Mouse (Mus musculus) heart, embryonic 15.5 days (tissue): ENCODE measurements around the gene Iqgap2. TPM values are rescaled to one million over a fixed set of nuclear protein-coding genes. Genes with fewer than 3 reads are reported as not detected.

Experiments used
- ATAC-seq: fragments of 200-750 bp; cut with Nextera tagmentation; replicated peaks from 2 replicates; pipeline ENCODE4 v1.8.0; 2017; ENCODE audit warnings: low read depth, moderate TSS enrichment; ENCODE audit not compliant: insufficient number of reproducible peaks, insufficient read depth, low FRiP score
- H3K27ac ChIP-seq: fragments of 300-500 bp; sonication (generic); 2 replicates; pipeline ENCODE4 v1.5.1; 2015; ENCODE audit warnings: mild to moderate bottlenecking, inconsistent platforms
- H3K27me3 ChIP-seq: fragments of 300-500 bp; sonication (generic); 2 replicates; pipeline ENCODE4 v1.6.1; 2015; ENCODE audit warnings: inconsistent platforms
- H3K36me3 ChIP-seq: fragments of 300-500 bp; sonication (generic); 2 replicates; pipeline ENCODE4 v1.6.1; 2015; ENCODE audit warnings: mild to moderate bottlenecking, inconsistent platforms
- H3K4me1 ChIP-seq: fragments of 300-500 bp; sonication (generic); replicated peaks from 2 replicates; pipeline ENCODE4 v1.6.1; 2015; ENCODE audit warnings: inconsistent platforms
- H3K4me2 ChIP-seq: fragments of 300-500 bp; sonication (generic); 2 replicates; pipeline ENCODE4 v1.6.1; 2015; ENCODE audit warnings: inconsistent platforms, mild to moderate bottlenecking, moderate library complexity
- H3K4me3 ChIP-seq: fragments of 300-500 bp; sonication (generic); 2 replicates; pipeline ENCODE4 v1.5.1; 2015; ENCODE audit warnings: mild to moderate bottlenecking, inconsistent platforms
- H3K9ac ChIP-seq: fragments of 300-500 bp; sonication (generic); 2 replicates; pipeline ENCODE4 v1.6.1; 2015; ENCODE audit warnings: mild to moderate bottlenecking, inconsistent platforms
- H3K9me3 ChIP-seq: fragments of 300-500 bp; sonication (generic); replicated peaks from 2 replicates; pipeline ENCODE4 v1.6.1; 2016; ENCODE audit warnings: inconsistent platforms
- WGBS: fragments of 180-500 bp; shearing (Covaris S2); methylation state at CpG from one replicate; pipeline ENCODE4 v1.1.7; 2015; ENCODE audit warnings: mixed read lengths; 5-methylcytosine and 5-hydroxymethylcytosine counted together
- polyA plus RNA-seq: library from polyadenylated mRNA; unstranded; fragments of >200 nt; fragmentation: Nextera tagmentation; extraction: Ambion mirVana; gene quantifications from 2 replicates; pipeline ENCODE4 v1.2.1, GENCODE M21; 2015

Gene Iqgap2
- polyA plus RNA-seq, 1 experiment from 2014 or later, result 2.4 TPM

DNA sequence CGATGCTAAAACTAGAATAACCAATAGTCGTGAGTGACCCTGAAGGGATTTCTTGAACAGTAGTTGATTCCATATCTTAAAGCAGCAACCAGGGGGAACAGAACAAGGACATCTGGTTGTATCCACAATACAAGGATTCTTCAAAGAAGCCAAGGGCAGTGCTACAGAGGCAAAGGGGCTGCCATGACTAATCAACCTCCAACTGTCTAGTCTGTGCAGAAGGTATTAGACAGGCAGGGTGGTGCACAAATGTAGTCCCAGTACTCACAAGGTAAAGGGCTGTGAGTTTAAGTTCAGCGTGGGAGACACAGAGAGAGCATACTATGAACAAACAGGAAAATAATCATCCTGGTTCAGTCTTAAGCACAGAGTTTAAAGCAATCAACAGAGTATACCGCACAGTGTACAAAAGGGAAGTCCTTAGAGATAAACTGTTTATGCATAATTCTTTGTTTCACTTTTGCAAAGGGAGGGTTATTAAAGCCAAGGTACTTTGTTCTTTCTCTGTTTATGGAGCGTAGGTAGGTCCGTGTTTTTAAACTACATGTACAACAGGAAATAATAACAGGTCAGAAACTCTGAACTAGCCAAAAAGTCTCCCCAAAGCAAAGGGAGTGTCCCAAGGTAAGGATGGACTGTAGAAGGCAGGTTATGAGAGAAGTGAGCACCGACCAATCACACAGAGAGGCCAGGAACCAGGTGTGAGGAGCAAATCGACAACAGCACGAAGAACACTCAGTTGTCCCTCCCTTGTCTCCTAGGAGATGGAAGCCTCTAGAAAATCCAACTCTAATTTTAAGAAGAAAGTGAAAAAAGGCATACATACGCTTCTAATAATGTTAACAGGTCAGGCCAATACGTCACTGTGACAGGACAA, 149.7 kb downstream of the Iqgap2 start:
- Histone ChIP-seq H3K9me3 (no peaks in the 10 kb centered on the region), H3K27ac (no peak overlapping the region), H3K4me2 (no peak overlapping the region), H3K9ac (no peak overlapping the region), H3K4me1 (peaks cover 5% of the 10 kb centered on the region; the same call in 1 of the 2 replicates), H3K4me3 (no peak overlapping the region), H3K27me3 (no peaks in the 10 kb centered on the region), H3K36me3 (no peaks in the 10 kb centered on the region)
- ATAC-seq, result no peak
- WGBS, result 86% methylated on average over 11 of the region's 11 CpGs

DNA sequence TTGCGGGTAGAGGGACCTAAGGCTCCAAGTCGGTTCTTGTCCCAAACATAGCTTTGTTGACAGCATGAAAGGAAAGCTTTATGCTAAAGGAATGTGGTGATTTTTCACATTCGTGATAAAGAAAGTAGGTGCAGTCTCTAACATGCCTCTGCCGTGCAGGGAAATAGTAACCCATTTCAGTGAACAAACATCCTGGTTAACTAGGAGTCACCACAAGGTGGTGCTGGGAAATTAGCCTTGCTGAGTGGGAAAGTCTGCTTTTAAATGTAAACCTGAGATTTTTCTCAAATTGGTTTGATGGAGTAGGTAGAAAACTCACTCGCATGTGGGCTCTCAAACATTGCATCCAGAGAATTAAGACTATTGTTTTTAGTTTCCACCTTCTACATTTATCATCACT, 152.1 kb downstream of the Iqgap2 start:
- Histone ChIP-seq H3K4me1 (peaks cover 5% of the 10 kb centered on the region; the same call in 1 of the 2 replicates), H3K9ac (no peak overlapping the region), H3K27ac (no peak overlapping the region), H3K9me3 (no peaks in the 10 kb centered on the region), H3K4me3 (no peak overlapping the region), H3K27me3 (no peaks in the 10 kb centered on the region), H3K36me3 (no peaks in the 10 kb centered on the region), H3K4me2 (no peak overlapping the region)
- ATAC-seq, result no peak
- 66% methylated on average over 5 of the region's 5 CpGs for whole genome bisulfite sequencing

DNA sequence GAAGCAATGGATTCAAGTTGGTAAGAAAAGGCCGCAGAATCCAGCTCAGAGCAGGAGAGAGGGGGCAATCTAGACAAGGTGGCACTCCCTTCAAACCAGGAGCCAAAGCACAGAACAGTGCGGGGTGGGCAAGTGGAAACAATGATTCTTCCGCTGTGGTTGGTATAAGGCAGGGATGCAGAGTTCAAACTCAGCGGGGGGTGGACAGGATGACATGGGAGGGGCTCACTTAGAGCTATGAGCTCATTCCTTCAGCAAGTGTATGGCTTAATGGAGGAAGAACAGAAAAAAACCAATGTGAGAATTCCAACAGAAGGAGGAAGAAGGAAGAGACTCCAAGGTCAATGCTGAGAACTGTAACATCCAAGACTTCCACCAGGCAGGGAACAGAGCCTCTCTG, 161.2 kb downstream of the Iqgap2 start:
- Histone ChIP-seq H3K27ac (no peak overlapping the region), H3K9me3 (no peaks in the 10 kb centered on the region), H3K27me3 (no peaks in the 10 kb centered on the region), H3K36me3 (no peaks in the 10 kb centered on the region), H3K4me1 (no peaks in the 10 kb centered on the region; the same call in 1 of the 2 replicates), H3K4me2 (no peak overlapping the region), H3K4me3 (no peak overlapping the region), H3K9ac (no peak overlapping the region)
- 81% methylated on average over 4 of the region's 4 CpGs for WGBS
- no peak for ATAC-seq

DNA sequence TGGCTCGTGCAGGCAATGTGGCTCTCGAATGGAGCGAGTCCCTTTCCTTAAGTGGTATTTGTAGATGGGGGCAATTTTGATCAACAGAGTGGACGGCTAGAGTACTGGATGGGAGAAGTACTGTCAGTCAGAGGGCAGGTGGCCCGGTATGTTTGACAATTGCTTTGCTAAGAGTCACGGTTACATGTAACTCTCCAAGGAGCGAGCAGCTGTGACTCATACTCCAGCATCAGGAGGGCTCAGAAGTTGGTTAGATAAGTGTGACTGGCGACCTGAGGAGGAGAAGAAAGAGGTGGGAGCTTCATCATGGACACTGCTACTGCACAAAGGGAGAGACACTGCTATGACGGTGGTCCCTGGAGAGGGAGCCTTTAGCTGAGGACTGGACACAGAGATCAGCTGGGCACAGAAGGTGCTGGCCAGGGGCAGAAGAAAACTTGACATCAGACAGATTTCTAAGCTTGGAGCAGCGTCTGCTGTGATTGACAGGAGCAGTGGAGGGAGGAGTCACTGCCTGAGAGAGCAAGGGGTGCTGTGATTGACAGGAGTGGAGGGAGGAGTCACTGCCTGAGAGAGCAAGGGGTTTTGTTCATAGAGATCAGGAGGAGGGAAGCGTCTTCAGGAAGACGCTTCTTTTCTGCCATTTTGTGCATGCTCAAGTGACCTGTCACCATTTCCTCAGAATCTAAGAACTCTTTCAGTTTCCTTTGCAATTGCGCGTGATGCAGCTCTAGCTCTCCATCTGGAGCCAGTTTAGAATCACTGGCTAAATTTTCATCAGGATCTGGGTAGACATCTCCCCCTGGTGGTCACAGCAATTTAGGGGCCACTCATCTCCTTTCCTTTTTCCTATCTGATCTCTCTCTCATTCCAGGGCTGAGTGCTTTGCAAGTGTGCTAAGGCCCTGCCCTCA, 172.1 kb downstream of the Iqgap2 start:
- Histone ChIP-seq H3K36me3 (no peaks in the 10 kb centered on the region), H3K27me3 (no peaks in the 10 kb centered on the region), H3K9me3 (no peaks in the 10 kb centered on the region), H3K27ac (no peak overlapping the region), H3K4me2 (peak overlapping the region; percentile 64), H3K4me3 (peak overlapping the region; percentile 43), H3K4me1 (peaks cover 5% of the 10 kb centered on the region), H3K9ac (no peak overlapping the region)
- WGBS, result 48% methylated on average over 14 of the region's 14 CpGs
- ATAC-seq, result peak; percentile 50; the same call in 1 of the 2 replicates

DNA sequence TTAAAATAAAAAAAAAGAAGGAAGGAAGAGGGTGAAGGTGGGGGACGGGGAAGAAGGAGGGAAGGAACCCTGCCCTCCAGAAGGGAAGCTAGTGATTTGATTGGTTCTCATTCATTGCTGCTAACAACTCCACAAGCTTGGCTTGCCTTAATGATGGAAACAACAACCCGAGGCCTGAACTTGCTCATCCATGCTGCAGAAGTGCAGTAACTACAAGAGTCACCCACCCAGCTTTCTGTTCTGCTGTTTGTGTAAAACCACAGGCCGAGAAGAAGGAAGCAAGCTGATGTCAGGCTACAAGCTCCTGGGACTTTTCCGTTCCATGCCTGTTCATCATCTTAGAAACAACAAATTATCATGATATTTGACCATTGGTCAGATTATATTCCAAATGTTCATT, 176.4 kb downstream of the Iqgap2 start:
- 64% methylated on average over 4 of the region's 4 CpGs for WGBS
- H3K27ac ChIP-seq, result no peak overlapping the region

DNA sequence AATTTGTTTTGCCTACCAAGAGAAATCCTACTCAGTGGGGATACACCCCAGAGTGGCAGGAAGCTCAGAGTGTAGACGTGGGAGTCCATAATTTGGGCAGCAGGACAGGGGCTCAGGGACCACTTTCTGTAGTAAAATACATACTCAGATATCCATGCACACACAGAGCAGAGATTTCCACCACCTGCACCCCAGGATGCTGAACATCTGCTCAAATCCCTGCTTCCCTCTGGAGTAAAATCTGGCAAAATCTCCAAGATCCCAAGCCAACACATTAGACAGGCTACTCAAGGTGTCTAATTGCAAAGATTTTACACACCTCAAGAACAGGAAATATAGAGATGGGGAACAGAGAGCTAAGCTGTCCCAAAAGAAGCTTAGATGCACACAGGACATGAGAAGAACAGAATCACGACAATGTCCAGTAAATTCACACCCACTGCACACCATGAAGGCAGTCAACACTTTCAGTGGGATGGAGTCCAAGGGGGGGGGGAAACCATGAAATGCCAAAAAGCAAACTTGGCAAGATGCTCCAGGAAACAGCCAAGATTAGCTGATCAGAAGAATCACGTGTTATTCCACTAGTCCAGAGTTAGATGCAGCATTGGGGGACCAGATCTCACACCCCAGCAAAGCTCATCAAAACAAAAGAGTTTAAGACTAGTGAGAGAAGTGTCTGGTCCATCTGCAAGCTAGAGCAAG, 177.3 kb downstream of the Iqgap2 start:
- Histone ChIP-seq H3K9me3 (no peaks in the 10 kb centered on the region), H3K27me3 (no peaks in the 10 kb centered on the region), H3K4me2 (no peak overlapping the region), H3K27ac (no peak overlapping the region), H3K4me1 (peaks cover 6% of the 10 kb centered on the region; the same call in 1 of the 2 replicates), H3K9ac (no peak overlapping the region), H3K36me3 (no peaks in the 10 kb centered on the region), H3K4me3 (no peak overlapping the region)
- WGBS, result 52% methylated on average over 3 of the region's 3 CpGs
- ATAC-seq, result no peak

More for the DNA sequence above, 176.4 kb downstream of the Iqgap2 start:
- H3K9me3 ChIP-seq, result no peaks in the 10 kb centered on the region
- H3K4me1 ChIP-seq, result peaks cover 6% of the 10 kb centered on the region
- ATAC-seq, result no peak
- H3K9ac ChIP-seq, result no peak overlapping the region
- H3K4me2 ChIP-seq, result no peak overlapping the region
- H3K27me3 ChIP-seq, result no peaks in the 10 kb centered on the region
- H3K36me3 ChIP-seq, result no peaks in the 10 kb centered on the region
- H3K4me3 ChIP-seq, result no peak overlapping the region

DNA sequence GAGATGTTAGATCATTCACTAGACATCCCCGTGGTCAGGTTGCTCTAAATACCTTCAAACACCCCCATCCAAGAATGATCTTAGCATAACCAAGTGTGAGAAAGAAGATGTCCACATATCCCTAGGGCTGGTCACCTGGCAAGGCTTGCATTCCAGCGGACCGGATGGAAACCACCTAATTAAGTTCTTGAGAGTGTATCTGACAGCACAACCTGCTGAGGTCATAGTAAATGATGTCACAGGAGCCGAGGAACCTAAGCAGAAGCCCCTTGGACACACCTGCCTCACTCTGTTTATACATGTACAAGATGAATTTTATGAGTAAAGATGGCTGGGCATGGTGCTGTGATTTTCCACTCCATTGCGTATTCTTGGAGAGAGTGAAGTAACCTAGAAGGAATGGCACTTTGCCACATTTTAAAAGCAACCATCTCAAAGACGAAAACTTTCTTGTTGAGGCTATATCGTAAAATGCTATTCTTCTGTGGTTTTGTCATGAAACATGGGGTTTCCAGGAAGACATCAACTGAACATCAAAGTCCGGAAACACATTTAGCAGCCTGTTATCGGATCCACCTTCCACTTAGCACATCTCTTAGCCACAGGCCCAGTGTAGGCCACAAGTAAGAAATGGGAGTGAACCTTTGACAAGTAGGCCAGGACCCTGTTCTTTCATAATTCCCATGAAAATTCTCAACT, 179.0 kb downstream of the Iqgap2 start:
- H3K9me3 ChIP-seq, result no peaks in the 10 kb centered on the region
- no peak overlapping the region for H3K9ac ChIP-seq
- H3K27ac ChIP-seq, result no peak overlapping the region
- H3K27me3 ChIP-seq, result no peaks in the 10 kb centered on the region
- no peak overlapping the region for H3K4me2 ChIP-seq
- no peaks in the 10 kb centered on the region for H3K36me3 ChIP-seq
- 85% methylated on average over 9 of the region's 9 CpGs for WGBS
- no peak for ATAC-seq
- no peak overlapping the region for H3K4me3 ChIP-seq
- peaks cover 6% of the 10 kb centered on the region; the same call in 1 of the 2 replicates for H3K4me1 ChIP-seq

DNA sequence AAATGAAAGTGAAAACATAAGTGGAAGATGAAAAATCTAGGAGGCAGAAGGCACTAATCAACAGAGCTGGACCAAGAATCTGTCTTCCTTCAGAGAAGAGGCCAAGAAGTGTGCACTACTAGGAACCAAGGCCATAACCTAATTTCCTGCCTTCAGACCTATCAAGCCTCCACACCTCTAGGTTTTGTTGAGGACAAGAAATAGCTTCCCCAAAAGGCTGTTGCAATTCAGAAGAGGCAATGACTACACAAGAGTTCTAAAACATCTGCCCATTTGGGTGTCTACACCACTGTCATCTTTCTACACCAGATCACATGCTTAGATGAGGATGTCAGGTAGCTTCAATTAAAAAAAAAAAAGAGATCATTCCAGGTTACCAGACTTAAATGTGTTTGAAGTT, 179.7 kb downstream of the Iqgap2 start:
- no peak overlapping the region for H3K4me2 ChIP-seq
- H3K27ac ChIP-seq, result no peak overlapping the region
- ATAC-seq, result no peak
- H3K9ac ChIP-seq, result no peak overlapping the region
- peaks cover 6% of the 10 kb centered on the region; the same call in 1 of the 2 replicates for H3K4me1 ChIP-seq
- H3K9me3 ChIP-seq, result no peaks in the 10 kb centered on the region
- no peaks in the 10 kb centered on the region for H3K27me3 ChIP-seq
- H3K4me3 ChIP-seq, result no peak overlapping the region
- no peaks in the 10 kb centered on the region for H3K36me3 ChIP-seq

DNA sequence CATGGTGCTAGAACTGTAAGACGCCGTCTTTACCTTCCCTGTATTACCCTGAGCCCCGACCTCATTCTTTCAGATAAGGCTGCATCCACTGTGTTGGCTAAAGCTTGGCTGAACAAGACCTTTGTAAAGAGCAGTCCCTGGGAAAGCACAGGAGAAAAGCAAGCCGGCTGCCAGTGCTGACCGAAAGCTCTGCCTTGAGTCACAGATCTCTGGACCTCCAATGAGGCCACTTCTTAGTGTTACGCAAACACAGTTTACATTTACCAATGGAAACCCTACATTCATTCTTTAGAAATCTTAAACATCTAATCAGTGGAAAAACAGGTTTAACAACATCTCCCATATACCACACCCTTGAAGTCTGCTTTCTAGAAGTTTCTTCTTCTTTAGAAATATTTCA, 186.1 kb downstream of the Iqgap2 start:
- WGBS, result 82% methylated on average over 6 of the region's 6 CpGs

DNA sequence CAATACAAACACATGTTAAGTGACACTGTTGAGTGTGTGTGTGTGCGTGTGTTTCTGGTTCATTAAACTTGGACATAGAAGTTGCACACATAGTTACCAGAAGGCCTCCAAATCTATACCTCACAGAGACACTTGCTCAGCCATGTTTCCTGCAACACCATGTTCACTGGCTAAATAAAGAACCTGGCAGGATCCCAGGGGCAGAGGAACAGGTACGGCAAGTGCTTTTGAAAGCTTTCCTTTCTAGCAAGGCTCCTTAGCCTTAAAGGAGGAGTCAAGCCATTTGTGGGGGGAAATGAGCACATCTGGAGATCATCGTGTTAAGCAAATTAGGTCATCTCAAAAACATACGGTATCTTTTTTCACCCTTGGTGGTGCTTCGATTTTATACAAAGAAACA, 188.3 kb downstream of the Iqgap2 start:
- no peak overlapping the region for H3K4me2 ChIP-seq
- H3K4me3 ChIP-seq, result no peak overlapping the region
- 62% methylated on average over 5 of the region's 5 CpGs for WGBS
- no peaks in the 10 kb centered on the region for H3K27me3 ChIP-seq
- H3K9me3 ChIP-seq, result no peaks in the 10 kb centered on the region
- no peaks in the 10 kb centered on the region for H3K36me3 ChIP-seq
- H3K4me1 ChIP-seq, result peaks cover 5% of the 10 kb centered on the region; the same call in 1 of the 2 replicates
- no peak overlapping the region for H3K27ac ChIP-seq
- no peak for ATAC-seq
- no peak overlapping the region for H3K9ac ChIP-seq

More for the DNA sequence above, 186.1 kb downstream of the Iqgap2 start:
- Histone ChIP-seq H3K9me3 (no peaks in the 10 kb centered on the region), H3K27ac (no peak overlapping the region), H3K4me3 (no peak overlapping the region), H3K9ac (no peak overlapping the region), H3K27me3 (no peaks in the 10 kb centered on the region), H3K4me1 (no peaks in the 10 kb centered on the region), H3K36me3 (no peaks in the 10 kb centered on the region), H3K4me2 (no peak overlapping the region)
- ATAC-seq, result no peak
